Mouse (Mus musculus) c-Kit-negative CD71-positive TER-119-positive erythroid progenitor cells, embryonic 14.5 days (primary cell): ENCODE results near the gene 2610528A11Rik.

Source experiments
- DNase-seq: peaks from one replicate; pipeline ENCODE4 v3.0.0-alpha.2; 2013; ENCODE audit warnings: low read depth, low spot score

Gene 2610528A11Rik

GRCm38 (mm10) chr14:37095556-37095955, 18.3 kb downstream of the 2610528A11Rik start:
- no peak for DNase-seq

GRCm38 (mm10) chr14:37094436-37094835, 19.4 kb downstream of the 2610528A11Rik start:
- DNase-seq = no peak

GRCm38 (mm10) chr14:37083755-37084154, 30.1 kb downstream of the 2610528A11Rik start:
- DNase-seq = no peak

GRCm38 (mm10) chr14:37080724-37081123, 33.1 kb downstream of the 2610528A11Rik start:
- no peak for DNase-seq

- no peak for DNase-seq
Observed at GRCm38 (mm10) chr14:37068516-37068915, 45.3 kb downstream of the 2610528A11Rik start.

GRCm38 (mm10) chr14:37067629-37068028, 46.2 kb downstream of the 2610528A11Rik start, which contains the start of gene Lrit2:
Gene Lrit2 (plus strand): TSS chr14:37067929.
- no peak for DNase-seq

- DNase-seq = no peak
Observed at GRCm38 (mm10) chr14:37066636-37067035, 47.2 kb downstream of the 2610528A11Rik start.

GRCm38 (mm10) chr14:37064849-37065248, 49.0 kb downstream of the 2610528A11Rik start:
- DNase-seq = no peak
